Mouse (Mus musculus) ES-Bruce4 (cell line): ENCODE measurements at regions not wholly inside any gene's neighbourhood (a gene's known extent, or its start where the extent isn't known, plus 50 kb on each side); places are given as distances from the start of the nearest gene placed in this dataset.

ENCODE experiments used
- H3K27ac ChIP-seq: 2 replicates; pipeline ENCODE4 v1.5.1; 2012; ENCODE audit warnings: low read length, inconsistent platforms; ENCODE audit not compliant: insufficient read depth
- H3K27me3 ChIP-seq: 2 replicates; pipeline ENCODE4 v1.6.1; 2012; ENCODE audit warnings: mild to moderate bottlenecking, low read length, inconsistent platforms; ENCODE audit not compliant: control insufficient read depth, poor library complexity, insufficient read depth, severe bottlenecking
- H3K36me3 ChIP-seq: 2 replicates; pipeline ENCODE4 v1.6.1; 2012; ENCODE audit warnings: inconsistent platforms, mild to moderate bottlenecking, low read length, moderate library complexity; ENCODE audit not compliant: control insufficient read depth, poor library complexity, insufficient read depth, severe bottlenecking
- H3K4me1 ChIP-seq: one replicate; pipeline ENCODE4 v1.8.1; 2011; ENCODE audit warnings: low read length; ENCODE audit not compliant: control insufficient read depth, insufficient read depth
- H3K4me3 ChIP-seq: 2 replicates; pipeline ENCODE4 v1.5.1; 2011; ENCODE audit warnings: low read depth, mild to moderate bottlenecking, low read length
- H3K9ac ChIP-seq: 2 replicates; pipeline ENCODE4 v1.6.1; 2012; ENCODE audit warnings: low read depth, mild to moderate bottlenecking, inconsistent platforms; ENCODE audit not compliant: poor library complexity, severe bottlenecking
- H3K9me3 ChIP-seq: replicated peaks from 2 replicates; pipeline ENCODE4 v1.6.1; 2012; ENCODE audit warnings: mild to moderate bottlenecking, low read length, inconsistent platforms; ENCODE audit not compliant: control insufficient read depth, poor library complexity, insufficient read depth, severe bottlenecking
- CTCF ChIP-seq: IDR thresholded peaks from one replicate; pipeline ENCODE4 v1.8.1; 2011; ENCODE audit warnings: low read depth, low read length
- EP300 ChIP-seq: IDR thresholded peaks from 2 replicates; pipeline ENCODE4 v1.6.1; 2011; ENCODE audit warnings: low read depth, low read length; ENCODE audit not compliant: insufficient read depth
- POLR2A ChIP-seq: IDR thresholded peaks from one replicate; pipeline ENCODE4 v1.8.1; 2011; ENCODE audit warnings: low read length; ENCODE audit not compliant: insufficient read depth

DNA sequence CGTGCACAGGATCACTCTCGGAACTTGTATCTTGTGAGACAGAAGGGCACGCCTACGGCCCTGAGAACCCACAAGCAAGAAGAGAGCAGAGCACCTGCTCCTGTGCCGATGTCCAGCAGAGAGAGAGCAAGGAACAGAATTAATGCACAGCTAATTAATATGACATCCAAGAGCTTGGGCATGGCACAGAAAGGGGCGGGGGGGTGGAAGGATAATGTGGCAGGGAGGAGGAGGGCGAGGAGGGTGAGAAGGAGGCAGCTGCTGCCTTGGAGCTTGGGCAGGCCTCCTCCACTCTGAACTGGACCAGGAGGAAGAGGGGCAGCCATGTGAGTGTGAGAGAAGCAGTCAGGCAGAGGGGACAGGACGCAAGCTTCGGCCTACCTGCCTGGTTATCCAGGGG lies 151.4 kb upstream of the Lemd2 start:
- H3K9me3 ChIP-seq, result peaks cover 19% of the 10 kb centered on the region
- H3K36me3 ChIP-seq, result no peaks in the 10 kb centered on the region
- H3K4me3 ChIP-seq, result no peak overlapping the region
- no peak overlapping the region for H3K9ac ChIP-seq
- no peaks in the 10 kb centered on the region for H3K4me1 ChIP-seq
- H3K27me3 ChIP-seq, result no peaks in the 10 kb centered on the region
- H3K27ac ChIP-seq, result no peak overlapping the region
- no peak for TF ChIP-seq EP300
- TF ChIP-seq POLR2A, result no peak
- TF ChIP-seq CTCF, result no peak

GRCm38 (mm10) chr17:27355056-27355455 lies 150.8 kb upstream of the Lemd2 start:
- Histone ChIP-seq H3K27ac (no peak overlapping the region), H3K4me1 (no peaks in the 10 kb centered on the region), H3K9ac (no peak overlapping the region), H3K27me3 (no peaks in the 10 kb centered on the region), H3K36me3 (no peaks in the 10 kb centered on the region), H3K4me3 (no peak overlapping the region), H3K9me3 (peaks cover 24% of the 10 kb centered on the region)
- TF ChIP-seq EP300 (no peak), POLR2A (no peak), CTCF (no peak)

DNA sequence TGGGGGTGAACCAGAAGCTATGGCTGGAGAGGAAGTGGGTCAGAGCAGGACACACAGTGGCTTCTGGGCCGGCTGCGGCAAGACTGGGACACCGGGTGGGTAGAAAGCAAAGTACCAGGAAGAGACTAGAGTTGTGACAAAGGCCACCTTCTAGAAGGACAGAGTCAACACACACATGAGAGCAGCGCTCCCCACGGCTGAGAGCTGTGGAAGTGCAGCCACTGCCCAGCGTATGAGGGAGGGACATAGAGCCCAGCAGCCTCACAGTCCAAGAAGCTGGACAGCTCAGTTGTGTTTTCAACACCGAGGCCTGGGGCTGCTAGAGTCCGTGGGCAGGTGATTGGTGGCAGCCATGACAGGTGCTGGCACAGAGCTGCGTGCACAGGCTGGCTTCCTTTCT lies 145.6 kb upstream of the Lemd2 start:
- no peaks in the 10 kb centered on the region for H3K36me3 ChIP-seq
- H3K4me1 ChIP-seq, result no peaks in the 10 kb centered on the region
- no peaks in the 10 kb centered on the region for H3K27me3 ChIP-seq
- H3K9ac ChIP-seq, result no peak overlapping the region
- H3K27ac ChIP-seq, result no peak overlapping the region
- H3K9me3 ChIP-seq, result peaks cover 13% of the 10 kb centered on the region
- H3K4me3 ChIP-seq, result no peak overlapping the region
- TF ChIP-seq CTCF (no peak), POLR2A (no peak), EP300 (no peak)

DNA sequence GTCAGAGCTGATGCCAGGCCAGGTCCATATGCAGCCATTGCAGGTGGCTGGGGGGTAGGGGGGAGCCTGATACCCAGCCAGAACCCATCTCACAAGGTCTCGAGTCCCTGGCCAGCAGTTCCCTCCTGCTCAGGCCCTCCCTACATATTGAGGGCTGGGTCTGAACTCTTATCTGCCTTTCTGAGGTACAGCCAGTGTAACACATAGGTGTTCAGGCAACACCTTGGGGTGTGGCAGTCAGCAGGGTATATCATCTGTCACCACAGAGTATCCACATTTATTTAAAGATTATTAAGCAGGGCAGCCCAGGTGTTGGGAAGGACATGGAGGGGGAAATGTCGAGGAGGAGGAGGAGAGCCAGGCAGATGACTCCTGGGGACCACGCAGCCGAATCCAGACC lies 145.2 kb upstream of the Lemd2 start:
- no peak overlapping the region for H3K9ac ChIP-seq
- peaks cover 11% of the 10 kb centered on the region for H3K9me3 ChIP-seq
- no peak overlapping the region for H3K27ac ChIP-seq
- no peak overlapping the region for H3K4me3 ChIP-seq
- no peak for TF ChIP-seq EP300
- TF ChIP-seq CTCF, result no peak
- no peak for TF ChIP-seq POLR2A
- H3K4me1 ChIP-seq, result no peaks in the 10 kb centered on the region
- no peaks in the 10 kb centered on the region for H3K36me3 ChIP-seq
- H3K27me3 ChIP-seq, result no peaks in the 10 kb centered on the region

DNA sequence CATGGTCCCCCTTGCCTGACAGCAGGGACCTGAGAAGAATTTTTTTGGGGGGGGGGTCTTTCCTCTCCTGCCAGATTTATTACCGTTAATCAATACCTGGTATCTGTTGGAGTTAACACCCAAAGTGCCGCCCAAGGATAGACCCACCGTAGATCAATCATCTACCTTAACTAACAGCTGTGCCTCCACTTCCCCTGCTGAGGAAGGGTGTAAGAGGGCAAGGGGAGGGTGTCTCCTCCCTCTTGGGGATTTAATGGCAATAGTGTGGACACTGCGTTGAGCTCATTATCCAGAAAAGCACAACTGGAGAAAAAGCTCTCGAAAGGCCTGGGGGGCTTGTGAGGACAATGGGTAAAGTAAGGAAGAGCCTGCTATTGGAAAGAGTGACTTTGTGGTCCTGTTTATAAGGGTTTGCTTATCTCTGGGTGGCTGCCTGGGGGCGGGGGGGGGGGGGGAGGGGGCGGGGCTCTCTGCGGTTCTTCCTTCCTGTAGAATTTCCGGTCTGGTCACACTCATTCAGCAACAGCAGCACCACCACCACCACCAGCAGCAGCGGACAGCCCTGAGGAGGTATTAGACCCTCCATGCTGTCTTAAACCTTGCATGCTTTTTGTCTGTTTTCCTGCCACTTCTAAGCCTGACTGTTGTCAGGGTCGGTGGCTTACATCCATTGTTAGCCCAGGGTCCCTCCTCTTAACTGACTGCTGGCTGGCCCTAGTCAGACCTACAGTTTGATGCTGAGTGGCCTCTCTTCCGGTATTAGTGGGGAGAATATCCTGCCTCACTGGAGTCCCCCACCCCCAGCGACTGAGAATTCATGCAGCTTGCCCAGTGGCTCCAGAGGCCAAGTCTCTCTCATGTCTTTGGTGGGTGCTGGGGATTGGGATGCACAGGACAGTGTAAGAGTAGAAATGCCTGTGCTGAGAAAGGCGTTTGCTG lies 138.0 kb upstream of the Lemd2 start:
- Histone ChIP-seq H3K27me3 (no peaks in the 10 kb centered on the region), H3K4me3 (no peak overlapping the region), H3K36me3 (no peaks in the 10 kb centered on the region), H3K9me3 (no peaks in the 10 kb centered on the region), H3K27ac (no peak overlapping the region), H3K4me1 (no peaks in the 10 kb centered on the region), H3K9ac (no peak overlapping the region)
- TF ChIP-seq CTCF, result no peak
- TF ChIP-seq EP300, result no peak
- TF ChIP-seq POLR2A, result no peak

DNA sequence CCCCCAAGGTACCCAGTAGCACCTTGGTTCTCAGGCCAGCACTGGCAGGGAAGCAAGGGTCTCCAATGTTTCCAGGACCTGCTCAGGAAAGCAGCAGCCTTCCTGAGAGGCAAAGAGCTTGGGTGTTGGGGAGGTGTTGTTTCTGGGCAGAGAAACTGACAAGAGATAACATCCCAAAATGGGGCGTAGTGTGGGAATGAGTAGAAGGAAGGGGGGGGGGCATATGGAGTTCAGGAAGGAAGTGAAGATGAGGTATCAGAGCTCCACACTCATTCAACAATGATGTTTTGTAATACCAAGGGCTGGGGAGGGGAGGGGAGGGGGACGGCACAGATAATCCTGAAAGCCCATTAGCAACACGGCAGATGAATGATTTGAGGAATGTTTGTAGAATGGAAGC lies 135.6 kb upstream of the Lemd2 start:
- Histone ChIP-seq H3K4me3 (no peak overlapping the region), H3K27ac (no peak overlapping the region), H3K27me3 (no peaks in the 10 kb centered on the region), H3K9me3 (no peaks in the 10 kb centered on the region), H3K9ac (no peak overlapping the region), H3K36me3 (no peaks in the 10 kb centered on the region), H3K4me1 (no peaks in the 10 kb centered on the region)
- TF ChIP-seq EP300, result no peak
- TF ChIP-seq POLR2A, result no peak
- no peak for TF ChIP-seq CTCF
